Mouse (Mus musculus): ENCODE data around the gene Txndc11. TPM values are rescaled to one million over a fixed set of nuclear protein-coding genes. Genes with fewer than 3 reads are reported as not detected.

Gene Txndc11
- 9.1 TPM for polyA plus RNA-seq (2017; shearing (Covaris generic))

DNA sequence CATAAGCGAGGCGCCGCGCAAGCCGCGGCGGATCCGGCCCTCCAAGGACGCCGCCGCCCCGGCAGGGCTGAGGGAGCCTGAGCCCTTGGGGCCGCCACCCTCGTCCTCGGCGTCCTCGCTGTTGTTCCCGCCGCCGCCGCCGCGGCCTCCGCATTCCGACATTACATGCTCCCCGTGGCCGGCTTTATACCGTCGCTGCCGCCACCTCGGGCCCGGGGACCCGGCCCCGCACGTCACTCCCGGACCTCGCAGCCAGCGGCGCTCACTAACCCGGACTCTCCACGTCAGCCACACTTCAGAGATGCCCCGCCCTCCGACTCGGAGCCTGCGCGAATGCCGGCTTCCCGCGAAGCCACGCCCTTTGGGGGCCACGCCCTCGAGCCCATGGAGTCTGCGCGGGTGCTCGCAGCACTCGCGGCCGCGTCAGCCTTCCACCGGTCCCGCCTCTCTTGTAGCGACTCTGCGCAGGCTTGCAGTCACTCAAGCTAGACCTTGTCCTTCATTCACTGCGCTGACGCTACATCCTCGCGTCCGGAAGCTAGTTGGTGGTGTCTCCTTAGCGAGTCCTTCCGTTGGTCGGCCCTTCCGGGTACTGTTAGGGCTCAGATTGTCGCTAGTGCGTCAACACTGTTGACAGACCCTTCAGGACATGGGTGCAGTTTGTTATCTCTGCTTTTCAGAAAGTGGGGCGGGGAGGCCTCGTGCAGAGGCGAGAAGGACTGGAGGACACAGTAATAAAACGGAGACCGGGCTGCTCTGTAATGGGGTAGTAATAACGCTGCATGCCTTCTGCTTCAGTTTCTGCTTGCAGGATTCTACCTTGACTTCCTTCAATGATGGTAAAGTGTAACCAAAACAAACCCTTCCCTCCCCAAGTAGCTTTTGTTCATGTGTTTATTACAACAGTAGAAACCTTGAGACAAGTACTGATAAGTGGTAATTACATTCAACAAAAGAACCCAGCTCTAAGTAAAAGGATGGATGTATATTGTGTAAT lies at the start of gene Txndc11:
TSS of gene Txndc11 (minus strand) at position 303 of the 997 bp plus-strand sequence.

DNA sequence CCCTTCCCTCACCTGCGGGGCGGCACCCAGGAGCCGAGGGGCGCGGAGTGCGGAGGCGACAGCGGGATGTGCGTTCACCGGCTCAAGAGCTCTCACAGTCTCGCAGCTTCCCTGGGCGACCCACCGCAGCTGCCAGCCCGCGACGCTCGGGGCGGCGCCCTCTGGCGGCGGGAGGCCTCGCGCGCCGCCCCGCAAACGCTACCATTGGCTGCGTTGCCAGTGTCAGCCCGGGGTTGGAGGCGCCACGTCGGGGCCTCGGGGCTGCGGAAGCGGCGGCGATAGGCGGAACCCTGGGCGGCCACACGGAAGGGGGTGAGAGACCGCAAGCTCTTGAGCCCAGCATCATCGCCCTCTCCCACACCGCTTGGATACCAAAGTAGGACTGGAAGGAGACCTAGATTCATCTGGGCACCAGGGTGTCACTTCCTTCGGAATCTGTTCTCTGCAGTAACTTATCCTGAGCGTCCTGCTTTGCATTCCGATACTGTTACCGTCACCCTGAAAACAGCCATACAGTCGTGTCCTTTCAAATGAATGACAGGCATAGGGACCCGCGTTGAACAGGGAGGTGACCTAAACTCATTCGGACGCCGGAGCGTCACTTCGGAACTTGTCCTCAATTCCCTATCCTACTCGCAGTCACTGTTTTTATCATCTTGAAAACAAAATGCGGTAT lies 41.9 kb upstream of the Txndc11 start, which contains the start of gene Zc3h7a:
TSS of gene Zc3h7a (minus strand) at position 186 of the 676 bp plus-strand sequence.

DNA sequence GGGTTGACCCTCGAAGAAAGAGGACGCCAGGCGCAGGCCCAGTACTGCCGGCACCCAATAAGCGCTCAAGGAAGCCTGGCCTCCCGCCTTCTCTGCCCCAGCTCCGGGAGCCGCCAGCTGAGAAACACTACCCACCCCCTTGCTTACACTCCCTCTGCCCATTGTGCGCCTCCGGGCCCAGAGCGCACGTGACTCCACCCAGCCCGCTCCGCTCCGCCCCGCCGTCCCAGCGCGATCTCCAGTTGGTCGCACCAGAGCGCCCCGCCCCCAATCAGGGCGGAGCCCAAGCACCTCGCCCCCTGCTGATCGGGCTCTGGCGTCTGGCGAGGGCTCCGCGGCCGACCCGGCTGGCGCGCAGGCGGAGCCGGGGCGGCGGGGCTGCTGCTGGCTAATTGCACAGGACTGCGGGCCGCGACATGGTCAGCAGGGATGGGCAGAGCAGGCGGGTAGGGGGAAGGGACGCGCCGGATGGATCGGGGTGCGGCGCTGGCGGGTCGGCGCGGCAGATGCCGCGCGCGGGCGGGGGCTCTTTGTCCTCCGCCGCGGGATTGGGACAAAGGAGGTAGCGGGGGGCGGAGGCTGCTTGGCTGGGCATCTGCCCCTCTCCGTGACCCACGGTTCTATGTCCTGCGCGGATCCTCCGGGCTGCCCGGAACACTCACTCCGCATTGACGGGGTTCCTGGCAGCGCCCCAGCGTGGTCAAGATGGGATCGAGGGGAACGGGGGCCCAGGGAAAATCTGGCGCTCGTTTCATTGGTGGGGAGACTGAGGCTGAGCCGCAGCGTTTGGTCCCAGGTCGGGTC lies 68.2 kb downstream of the Txndc11 start, which contains the start of gene Litaf:
TSS of gene Litaf (minus strand) at position 129 of the 804 bp plus-strand sequence.

DNA sequence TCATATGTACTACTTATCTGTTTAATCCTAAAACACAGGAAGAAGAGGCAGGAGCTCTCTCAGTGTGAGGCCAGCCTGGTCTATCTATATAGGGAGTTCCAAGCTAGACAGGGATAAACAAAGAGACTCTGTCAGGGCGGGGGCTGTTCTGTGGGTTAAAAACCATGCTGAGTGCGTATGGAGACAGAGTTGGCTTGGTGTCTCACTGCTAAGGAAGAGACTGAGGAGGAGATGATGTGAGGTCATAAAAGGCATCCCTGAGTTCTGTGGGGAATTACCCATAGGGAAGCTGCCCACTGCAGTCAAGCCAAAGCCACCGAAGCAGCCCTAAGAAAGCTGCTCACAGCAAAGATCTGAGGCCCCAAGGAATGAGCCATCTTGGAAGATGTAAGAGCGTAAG lies 73.8 kb downstream of the Txndc11 start, which contains the start of gene Snn:
TSS of gene Snn (plus strand) at position 301 of the 400 bp plus-strand sequence.

Other genes starting within 250 kb of the Txndc11 start
- gene Snn, start 73.7 kb downstream of the Txndc11 start, polyA plus RNA-seq (2017; shearing (Covaris generic)): 1.2 TPM
- 34.0 TPM for gene Litaf, start 68.5 kb downstream of the Txndc11 start, polyA plus RNA-seq (2017; shearing (Covaris generic))
- 404 TPM for gene Zc3h7a, start 41.7 kb upstream of the Txndc11 start, polyA plus RNA-seq (2017; shearing (Covaris generic))
- gene Rsl1d1, start 68.7 kb upstream of the Txndc11 start, polyA plus RNA-seq (2017; shearing (Covaris generic)): 172 TPM
- gene Gspt1, start 119.7 kb upstream of the Txndc11 start, polyA plus RNA-seq (2017; shearing (Covaris generic)): 23.9 TPM
- not detected for gene Tnfrsf17, start 179.2 kb upstream of the Txndc11 start, polyA plus RNA-seq (2017; shearing (Covaris generic))
- gene Snx29, start 188.3 kb upstream of the Txndc11 start, polyA plus RNA-seq (2017; shearing (Covaris generic)): 15.9 TPM